Mouse (Mus musculus): ENCODE measurements around the gene Hepacam.

Hepacam gene

GRCm38 (mm10) chr9:37434932-37435331 lies 67.8 kb downstream of the Hepacam start:
- DNase-seq = no peak

- no peak for DNase-seq
These were observed 68.5 kb downstream of the Hepacam start for GRCm38 (mm10) chr9:37435616-37436015.

Data from layer of hippocampus, adult 9-11 months (tissue).